Mouse (Mus musculus) adipocyte (in vitro differentiated cells): Measurements from ENCODE around the gene Ranbp2.

Experiments
- DNase-seq: peaks from one replicate; pipeline ENCODE4 v3.0.0-alpha.2; 2016; ENCODE audit warnings: low spot score

Gene Ranbp2

DNA sequence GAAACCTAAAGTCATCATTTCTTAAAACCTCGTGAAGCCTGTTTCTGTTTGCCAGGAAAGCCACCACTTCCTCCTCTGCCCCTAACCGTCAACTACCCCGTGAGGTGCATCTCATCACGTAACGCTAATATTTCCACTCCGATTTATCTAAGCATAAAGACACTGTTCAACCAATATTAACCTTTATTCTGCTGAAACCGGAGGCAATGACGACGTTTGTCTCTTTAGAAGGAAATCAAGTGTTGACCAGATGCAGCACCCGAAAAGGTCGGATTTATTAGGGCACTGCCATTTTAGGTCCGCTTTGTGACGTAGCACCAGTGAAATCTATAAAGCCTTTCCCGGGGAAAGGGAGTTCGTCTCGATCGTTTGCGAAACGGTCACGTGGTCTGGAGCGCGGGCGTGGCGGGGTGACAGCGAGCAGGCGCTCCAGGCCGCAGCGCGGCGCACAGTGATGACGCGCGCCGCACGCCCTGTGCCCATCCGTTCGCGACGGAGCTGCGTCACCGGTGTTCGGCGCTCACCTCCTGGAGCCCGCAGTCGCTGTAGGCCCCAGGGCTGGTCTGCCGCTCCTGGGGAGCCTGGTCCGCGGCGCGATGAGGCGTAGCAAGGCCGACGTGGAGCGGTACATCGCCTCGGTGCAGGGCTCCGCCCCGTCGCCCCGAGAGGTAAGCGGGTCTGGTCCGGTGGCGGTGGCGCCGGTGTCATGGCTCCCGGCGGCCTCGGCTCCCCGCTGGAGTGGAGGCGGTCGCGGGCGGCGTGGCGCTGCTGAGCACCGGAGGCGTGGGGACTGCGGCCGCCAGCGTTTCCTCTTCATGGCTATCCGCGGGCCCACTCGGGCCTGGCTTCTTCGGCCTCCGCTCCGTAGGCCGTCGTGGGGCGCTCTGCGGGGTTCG, at the start of gene Ranbp2:
Gene Ranbp2 (plus strand): TSS at position 537 of the 896 bp plus-strand sequence.
- DNase-seq: peak; percentile 96

DNA sequence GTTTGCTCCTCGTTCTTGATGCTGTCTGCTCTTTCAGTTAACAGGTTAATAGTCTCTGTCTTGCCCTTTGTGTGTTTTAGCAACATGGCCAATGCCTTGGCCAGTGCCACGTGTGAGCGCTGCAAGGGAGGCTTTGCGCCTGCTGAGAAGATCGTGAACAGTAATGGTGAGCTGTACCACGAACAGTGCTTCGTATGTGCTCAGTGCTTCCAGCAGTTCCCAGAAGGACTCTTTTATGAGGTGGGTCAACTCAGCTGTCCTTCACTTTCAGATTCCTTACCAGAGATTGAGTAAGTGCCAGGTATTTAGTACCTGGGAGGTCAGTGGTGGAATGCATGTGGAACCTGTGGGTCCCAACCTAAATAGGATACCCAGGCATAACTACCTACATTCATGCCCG, 47.8 kb upstream of the Ranbp2 start:
- DNase-seq: no peak

DNA sequence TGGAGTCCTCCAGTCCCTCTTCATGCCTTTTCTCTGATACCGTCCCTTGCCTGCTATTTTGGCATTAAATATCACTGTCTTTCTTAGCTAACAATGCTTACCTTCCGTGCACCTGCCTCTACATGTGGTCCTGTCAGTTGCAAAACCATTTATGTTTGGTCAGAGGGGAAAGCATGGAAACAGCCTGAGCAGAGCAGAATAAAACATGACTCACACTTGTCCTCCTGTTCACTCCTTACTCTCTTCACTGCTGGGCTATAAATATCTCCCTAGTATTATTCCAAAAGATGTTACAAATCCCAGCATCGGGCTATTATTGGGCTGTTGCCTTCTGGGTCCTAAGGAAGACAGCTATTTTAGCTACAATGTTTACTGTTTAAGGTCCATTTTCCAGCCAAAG, 44.9 kb upstream of the Ranbp2 start:
- peak; percentile 65 for DNase-seq

DNA sequence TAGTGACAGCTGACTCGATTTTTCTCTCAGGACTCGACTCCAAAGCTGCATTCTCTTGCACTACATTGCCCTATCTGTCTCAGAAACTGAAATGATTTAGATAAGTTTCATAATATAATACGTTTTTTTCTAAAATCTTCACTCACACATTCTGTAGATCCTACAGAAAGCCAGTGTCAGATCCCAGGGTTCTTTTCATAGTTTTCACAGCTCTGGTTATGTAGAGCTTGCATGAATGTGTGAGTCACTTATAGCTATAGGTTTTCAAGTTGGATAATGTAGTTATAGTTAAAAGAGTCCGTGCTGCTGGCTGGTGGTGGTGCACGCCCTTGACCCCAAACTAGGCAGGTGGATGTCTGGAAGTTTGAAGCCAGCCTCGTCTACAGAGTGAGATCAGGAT, 42.1 kb upstream of the Ranbp2 start:
- DNase-seq: no peak

DNA sequence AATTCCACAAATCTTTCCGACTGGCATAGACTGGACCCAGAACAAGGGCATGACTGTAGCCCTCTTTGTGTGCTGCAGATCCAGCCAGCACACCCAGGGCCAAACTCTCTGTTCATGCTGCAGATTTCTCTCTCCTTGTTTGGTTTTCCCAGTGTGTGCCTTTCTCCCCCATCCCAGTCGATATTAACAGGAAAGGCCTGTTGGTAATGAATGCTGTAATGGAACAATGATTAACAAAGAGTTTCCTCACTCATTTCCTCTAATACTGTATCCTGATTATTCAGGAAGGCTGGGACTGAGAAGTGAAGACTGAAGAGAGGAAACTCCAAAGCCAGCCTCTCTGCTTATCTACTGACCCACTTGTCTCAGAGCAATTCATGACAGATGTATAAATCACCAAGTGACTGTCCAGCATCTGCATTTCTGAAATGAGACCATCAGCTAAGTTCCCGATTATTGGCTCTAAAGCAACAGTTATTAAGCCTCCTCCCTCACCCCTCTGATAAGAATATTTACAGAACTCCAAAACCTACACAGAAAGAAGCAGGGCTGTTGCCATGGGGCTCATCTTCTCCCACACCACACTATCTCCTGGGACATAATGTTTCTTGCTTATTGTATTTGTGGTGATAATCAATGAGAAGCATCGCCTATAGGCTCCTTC, 41.3 kb upstream of the Ranbp2 start:
- no peak for DNase-seq

DNA sequence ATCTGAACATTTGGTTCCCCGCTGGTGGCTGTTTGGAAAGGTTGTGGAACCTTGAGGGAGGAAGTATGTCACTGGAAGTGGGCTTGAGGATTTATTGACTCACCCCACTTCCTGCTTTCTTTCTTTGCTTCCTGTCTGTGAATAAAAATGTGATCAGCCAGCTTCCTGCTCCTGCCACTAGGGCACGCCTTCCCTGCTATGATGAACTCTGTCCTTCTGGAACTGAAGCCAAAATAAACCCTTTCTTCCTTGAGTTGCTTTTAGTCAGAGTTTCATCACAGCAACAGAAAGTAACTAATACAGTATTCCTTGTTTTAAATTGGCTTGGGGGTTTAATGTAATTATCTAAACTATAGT, 40.8 kb upstream of the Ranbp2 start:
- DNase-seq: peak; percentile 74

DNA sequence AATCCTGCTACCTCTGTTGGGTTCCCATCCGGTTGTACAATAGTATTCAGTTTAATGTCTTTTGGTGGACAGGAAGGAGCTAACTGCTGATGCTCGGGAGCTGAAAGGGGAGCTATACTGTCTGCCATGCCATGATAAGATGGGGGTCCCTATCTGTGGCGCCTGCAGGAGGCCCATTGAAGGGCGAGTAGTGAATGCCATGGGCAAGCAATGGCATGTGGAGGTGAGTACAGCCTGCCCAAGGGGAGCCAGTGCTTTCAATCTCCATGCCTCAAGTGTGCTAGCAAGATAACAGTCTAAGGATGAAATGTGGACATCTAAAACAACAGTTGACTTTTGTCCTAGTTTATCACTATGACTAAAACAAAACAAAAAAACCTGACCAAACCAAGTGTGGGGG, 34.4 kb upstream of the Ranbp2 start:
- DNase-seq: no peak

DNA sequence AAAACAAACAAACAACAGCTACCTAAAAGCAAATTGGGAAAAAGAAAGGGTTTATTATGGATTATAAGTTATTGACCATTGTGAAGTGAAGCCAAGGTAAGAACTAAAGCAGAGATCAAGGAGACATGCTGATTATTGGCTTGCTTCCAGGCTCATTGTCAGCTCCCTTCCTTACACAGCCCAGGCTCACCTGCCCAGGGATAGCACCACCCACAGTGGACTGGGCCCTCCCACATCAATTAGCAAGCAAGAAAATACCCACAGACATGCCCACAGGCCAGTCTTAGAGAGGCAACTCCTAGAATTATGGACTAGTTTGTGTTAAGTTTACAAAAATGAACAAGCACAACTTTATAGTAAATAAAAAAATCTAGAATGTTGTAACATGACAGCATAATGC, 33.9 kb upstream of the Ranbp2 start:
- DNase-seq: no peak

DNA sequence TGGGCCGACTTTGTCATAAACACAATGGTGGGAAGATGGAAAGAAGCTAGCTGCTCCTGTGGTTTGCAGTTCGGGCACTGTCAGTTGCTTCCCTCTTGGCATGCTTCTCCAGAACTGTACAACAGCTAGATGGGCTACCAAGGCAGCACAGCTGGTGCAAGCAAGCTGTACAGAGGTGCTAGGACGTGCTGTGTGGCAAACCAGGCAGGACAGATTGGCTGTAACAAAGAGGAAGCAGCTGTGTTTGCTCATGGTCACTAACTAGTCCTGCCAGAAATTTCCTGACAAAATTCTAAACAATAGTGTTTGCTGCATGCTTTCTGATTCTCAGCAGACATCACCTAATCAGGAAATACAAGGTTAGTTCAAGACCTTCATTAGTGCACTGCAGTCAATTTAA, 30.0 kb upstream of the Ranbp2 start:
- DNase-seq: no peak

DNA sequence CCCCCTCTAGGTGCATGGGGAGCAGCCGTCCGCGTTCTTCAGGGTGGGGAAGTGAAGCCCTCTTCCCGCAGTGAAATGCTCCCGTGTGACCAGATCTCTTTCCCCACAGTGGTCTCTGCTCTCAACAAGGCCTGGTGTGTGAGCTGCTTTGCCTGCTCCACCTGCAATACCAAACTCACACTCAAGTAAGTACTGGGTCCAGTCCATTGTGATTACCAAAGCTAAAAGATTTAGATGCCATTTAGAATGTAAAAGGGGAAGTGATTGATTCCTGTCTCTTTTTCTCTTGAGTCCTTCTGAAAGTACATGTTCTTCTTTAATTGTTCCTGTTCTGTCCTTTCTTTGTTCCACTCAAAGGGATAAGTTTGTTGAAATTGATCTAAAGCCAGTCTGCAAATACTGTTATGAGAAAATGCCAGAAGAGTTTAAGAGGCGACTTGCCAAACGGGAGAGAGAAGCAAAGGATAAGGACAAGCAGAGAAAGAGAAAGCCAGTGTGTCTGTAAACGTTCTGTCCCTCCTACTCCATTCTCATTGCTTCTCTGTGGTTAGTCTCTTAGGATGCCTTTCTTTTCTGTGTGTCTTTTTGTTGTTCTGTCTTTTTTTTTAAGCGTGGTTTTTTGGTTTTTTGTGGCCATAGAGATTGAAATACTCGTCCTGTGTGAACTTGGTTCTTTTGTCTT, 28.3 kb upstream of the Ranbp2 start:
- peak; percentile 71 for DNase-seq

DNA sequence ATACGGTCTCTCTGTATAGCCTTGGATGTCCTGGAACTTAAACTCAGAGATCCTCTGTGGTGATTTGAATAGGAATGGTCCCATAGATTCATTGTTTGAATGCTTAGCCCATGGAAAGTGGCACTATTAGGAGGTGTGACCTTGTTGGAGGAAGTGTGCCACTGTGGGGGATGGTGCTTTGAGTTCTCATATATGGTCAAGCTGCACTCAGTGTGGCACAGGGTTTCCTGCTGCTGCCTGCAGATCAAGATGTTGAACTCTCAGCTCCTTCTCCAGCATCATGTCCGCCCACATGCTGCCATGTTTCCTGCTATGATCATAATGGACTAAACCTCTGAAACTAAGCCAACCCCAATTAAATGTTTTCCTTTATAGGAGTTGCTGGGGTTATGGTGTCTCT, 18.8 kb upstream of the Ranbp2 start:
- no peak for DNase-seq

DNA sequence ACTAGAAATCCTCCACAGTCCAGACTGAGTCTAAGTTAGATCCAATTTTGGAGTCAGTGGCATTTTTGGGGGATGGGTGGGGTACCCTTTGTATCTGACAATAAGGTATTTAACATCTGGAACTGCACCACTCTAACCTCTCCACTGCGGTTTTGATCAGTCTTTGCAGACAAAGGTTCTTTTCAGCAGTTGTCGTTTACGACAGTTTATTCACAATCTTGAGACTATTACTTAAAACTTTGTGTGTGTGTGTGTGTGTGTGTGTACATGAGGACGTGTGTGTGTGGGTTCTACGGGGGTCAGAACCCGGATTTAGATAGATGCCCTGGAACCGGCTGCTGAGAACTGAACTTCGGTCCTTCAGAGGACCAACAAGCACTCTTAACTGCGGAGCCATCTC, 870 bp upstream of the Ranbp2 start:
- DNase-seq: peak; percentile 56

DNA sequence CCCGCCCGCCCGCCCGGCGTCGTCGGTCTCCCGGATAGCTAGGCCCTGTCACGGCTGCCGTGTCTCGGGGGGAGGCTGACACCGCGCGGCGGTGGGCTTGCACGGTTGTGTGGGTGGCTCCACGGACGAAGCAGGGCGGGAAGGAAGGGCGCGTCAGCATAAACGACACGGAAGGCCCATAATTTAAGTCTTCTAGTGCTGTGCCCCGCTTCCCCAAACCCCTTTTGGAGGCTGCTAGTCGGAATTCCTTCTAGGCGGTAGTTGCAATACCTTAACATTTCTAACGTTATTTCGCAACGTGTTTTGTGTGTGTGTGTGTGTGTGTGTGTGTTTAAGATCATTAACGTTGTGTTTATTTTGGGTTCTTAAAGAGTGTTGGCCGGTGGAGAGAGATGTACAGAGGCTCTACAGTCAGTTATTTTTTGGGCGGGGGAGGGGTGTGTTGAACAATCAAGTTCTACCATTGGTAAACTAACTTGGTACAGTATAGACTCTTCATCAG, 611 bp downstream of the Ranbp2 start:
- peak; percentile 55 for DNase-seq

DNA sequence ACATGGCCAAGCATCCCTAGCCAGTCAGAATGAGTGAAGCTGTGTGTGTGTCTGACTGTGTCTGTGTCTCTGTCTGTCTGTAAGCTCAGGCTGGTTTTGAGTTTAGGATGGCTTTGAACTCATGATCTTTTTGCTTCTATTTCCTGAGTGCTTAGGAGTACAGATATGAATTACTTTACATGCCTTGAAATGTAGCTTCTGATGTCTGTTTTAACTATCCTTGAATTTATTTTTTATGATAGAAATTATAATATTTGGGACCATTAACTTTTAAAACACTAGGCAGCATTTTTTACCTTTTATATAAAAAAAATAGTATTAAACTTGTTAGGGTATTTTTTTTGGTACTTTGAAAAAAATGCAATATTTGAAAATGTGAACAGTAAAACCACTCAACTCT, 4.9 kb downstream of the Ranbp2 start:
- no peak for DNase-seq

DNA sequence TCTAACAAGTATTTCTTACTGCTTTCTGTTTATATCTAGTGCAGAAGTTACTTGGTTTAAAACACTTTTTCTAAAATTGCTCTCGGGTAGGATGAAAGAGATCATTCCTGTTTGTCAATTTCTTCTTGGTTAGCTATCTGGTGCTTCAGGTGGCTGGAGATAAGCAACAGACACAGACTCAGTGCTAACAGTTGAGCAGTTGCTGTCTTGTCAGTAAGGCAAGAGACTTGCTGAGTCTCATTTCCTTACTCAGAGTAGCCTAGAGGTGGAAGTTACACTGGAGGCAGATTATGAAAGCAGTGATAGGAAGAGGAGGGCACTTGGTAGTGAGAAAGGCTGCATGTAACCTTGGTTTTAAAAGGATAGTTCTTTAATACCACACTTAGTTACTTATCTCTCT, 5.5 kb downstream of the Ranbp2 start:
- DNase-seq: no peak

DNA sequence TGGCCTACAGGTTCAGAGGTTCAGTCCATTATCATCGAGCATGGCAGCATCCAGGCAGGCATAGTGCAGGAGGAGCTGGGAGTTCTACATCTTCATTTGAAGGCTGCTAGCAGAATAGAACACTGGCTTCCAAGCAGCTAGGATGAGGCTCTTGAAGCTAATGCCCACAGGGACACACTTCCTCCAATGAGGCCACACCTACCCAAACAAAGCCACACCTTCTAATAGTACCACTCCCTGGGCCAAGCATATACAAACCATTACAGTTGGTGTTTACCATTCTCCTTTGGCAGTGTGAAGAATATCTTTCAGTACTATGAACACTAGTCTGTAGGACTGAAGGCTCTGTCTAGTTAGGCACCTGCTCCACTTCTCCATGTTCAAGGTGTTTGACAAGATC, 13.2 kb downstream of the Ranbp2 start:
- no peak for DNase-seq

DNA sequence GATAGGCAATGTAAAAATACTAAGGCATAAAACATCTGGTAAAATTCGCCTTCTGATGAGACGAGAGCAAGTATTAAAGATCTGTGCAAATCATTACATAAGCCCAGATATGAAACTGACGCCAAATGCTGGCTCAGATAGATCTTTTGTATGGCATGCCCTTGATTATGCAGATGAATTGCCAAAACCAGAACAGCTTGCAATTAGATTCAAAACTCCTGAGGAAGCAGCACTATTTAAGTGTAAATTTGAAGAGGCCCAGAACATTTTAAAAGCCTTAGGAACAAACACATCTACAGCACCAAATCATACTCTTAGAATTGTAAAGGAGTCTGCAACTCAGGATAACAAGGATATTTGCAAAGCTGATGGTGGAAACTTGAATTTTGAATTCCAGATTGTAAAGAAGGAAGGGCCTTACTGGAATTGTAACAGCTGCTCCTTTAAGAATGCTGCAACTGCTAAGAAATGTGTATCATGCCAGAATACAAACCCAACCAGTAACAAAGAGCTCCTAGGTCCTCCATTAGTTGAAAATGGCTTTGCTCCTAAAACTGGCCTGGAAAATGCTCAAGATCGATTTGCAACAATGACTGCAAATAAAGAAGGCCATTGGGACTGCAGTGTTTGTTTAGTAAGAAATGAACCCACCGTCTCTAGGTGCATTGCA, 30.5 kb downstream of the Ranbp2 start:
- DNase-seq: no peak

DNA sequence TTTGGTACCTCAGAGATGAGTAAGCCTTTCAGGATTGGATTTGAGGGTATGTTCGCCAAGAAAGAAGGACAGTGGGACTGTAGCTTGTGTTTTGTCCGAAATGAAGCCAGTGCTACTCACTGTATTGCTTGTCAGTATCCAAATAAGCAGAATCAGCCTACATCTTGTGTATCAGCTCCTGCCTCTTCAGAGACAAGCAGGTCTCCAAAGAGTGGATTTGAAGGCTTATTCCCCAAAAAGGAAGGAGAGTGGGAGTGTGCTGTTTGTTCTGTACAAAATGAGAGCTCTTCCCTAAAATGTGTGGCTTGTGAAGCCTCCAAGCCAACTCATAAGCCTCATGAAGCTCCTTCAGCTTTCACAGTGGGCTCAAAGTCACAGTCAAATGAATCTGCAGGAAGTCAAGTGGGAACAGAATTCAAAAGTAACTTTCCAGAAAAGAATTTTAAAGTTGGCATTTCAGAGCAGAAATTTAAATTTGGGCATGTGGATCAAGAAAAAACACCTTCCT, 31.4 kb downstream of the Ranbp2 start:
- no peak for DNase-seq

DNA sequence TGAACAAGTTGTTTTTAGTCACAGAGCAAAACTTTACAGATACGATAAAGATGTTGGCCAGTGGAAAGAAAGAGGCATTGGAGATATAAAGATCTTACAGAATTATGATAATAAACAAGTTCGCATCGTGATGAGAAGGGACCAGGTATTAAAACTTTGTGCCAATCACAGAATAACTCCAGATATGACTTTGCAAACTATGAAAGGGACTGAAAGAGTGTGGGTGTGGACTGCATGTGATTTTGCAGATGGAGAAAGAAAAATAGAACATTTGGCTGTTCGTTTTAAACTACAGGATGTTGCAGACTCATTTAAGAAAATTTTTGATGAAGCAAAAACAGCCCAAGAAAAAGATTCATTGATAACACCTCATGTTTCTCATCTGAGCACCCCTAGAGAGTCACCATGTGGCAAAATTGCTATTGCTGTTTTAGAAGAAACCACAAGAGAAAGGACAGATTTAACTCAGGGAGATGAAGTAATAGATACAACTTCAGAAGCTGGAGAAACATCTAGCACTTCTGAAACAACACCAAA, 33.3 kb downstream of the Ranbp2 start:
- no peak for DNase-seq

DNA sequence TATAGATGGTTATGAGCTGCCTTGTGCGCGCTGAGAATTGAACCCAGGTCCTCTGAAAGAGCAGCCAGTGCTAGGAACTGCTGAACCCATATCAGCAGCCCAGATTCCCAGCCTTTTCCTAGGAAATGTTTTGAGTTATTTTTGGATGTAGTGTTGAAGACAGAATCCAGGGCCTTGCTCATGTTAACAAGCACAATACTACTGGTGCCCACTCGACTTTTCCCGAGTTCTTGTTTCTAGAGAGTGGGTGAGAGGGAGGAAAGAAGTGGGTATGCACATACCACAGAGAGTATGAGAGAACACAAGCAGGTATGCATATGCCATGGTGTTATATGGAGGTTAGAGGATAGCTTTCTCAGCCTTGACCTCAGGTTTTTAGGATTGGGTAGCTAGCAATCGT, 44.3 kb downstream of the Ranbp2 start:
- DNase-seq: no peak

DNA sequence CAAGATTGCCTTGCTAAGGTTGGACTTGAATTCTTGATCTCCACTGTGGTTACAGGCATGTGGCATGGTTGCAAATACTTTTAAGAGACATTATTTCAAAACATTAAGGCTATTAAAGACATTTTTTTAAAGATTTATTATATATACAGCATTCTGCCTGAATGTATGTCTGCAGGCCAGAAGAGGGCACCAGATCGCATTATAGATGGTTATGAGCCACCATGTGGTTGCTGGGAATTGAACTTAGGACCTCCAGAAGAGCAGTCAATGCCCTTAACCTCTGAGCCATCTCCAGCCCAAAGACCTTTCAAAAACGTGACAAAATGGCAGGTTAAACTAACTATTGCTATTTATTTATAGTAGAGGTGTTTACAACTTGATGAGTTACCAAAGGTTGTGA, 48.9 kb downstream of the Ranbp2 start:
- DNase-seq: no peak

DNA sequence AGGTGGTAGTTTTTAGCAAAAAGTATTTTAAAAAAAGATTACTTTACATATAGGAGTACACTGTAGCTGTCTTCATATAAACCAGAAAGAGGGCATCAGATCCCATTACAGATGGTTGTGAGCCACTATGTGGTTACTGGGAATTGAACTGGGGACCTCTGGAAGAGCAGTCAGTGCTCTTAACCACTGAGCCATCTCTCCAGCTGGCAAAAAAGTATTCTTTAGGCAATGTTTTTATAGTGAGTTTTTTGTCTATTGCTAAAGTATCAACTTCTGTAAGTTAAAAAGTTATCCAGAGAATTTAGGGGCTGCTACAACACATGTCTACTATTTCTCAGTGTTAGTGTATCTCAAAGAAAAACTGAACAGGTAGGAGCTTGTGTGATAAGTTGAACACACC, 50.0 kb downstream of the Ranbp2 start:
- peak; percentile 18 for DNase-seq
